Mouse (Mus musculus): ENCODE measurements around the gene 2310061I04Rik.

The 2310061I04Rik gene

GRCm38 (mm10) chr17:35870884-35871696 lies 26.1 kb downstream of the 2310061I04Rik start:
- DNase-seq (ENCODE audit: low spot score in 2 of 2) = peak; percentile 38 to 74

GRCm38 (mm10) chr17:35870151-35870883 lies 26.9 kb downstream of the 2310061I04Rik start:
- DNase-seq (ENCODE audit: low spot score in 2 of 2) = peak; percentile 51 to 72

GRCm38 (mm10) chr17:35869346-35870067 lies 27.7 kb downstream of the 2310061I04Rik start:
- no peak for DNase-seq (ENCODE audit: low spot score in 2 of 2)

DNA sequence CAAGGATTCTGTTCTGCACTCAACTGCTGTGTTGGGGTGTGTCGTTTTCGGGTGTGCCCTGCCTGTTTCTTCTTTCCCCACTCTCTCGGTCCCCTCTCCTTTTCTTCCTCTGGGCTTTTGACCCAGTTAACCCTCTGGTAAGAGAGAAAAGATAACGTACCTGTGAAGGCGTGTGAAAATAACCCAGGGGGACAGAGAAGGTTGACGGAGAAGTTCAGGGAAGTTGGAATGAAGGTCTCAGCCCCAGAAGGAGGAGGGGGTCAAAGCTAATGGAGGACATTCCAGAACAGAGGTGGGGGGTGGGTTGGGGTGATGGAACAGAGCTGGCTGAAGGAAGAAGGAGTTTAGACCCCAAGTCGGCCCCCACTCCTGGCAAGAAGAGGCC lies 28.3 kb downstream of the 2310061I04Rik start:
- DNase-seq (ENCODE audit: low spot score in 2 of 2) = no peak

GRCm38 (mm10) chr17:35868165-35868820 lies 28.9 kb downstream of the 2310061I04Rik start:
- peak; percentile 39 to 58 for DNase-seq (ENCODE audit: low spot score in 2 of 2)

GRCm38 (mm10) chr17:35866911-35867890 lies 30.0 kb downstream of the 2310061I04Rik start:
- DNase-seq (ENCODE audit: low spot score in 2 of 2) = peak; percentile 59 to 76

GRCm38 (mm10) chr17:35866281-35866831 lies 30.9 kb downstream of the 2310061I04Rik start:
- peak in 1 of 2 experiments; percentile 58 for DNase-seq (ENCODE audit: low spot score in 2 of 2)

- DNase-seq (ENCODE audit: low spot score in 2 of 2) = peak; percentile 60 to 74
These were observed 31.6 kb downstream of the 2310061I04Rik start, which contains the start of gene Ppp1r18 for GRCm38 (mm10) chr17:35865481-35866280. Ppp1r18 (plus strand) TSS chr17:35865593.

DNA sequence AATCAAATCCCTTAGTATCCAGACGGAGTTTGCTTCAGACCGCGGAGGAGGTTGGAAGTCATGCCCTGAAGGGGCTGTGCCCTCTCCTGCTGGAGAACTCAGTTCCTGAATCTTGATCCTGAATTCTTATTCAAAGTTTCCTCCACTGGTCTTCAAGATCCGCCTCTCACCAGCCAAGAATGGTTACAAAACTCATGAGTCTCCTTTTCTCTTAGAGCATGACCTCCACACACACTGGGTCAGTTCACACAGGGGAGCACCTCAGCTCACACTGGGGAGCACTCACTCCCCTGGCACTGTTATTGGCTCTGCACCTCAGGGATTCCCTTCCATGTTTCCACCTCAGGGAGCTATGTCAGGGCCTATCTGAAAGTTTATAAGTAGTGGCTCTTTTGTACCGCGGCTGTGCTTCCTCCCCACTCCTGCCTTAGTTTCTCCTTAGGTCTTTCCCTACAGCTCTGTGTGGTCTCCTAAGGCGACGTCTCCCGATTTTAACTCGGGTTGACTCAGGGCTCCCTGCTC lies 32.3 kb downstream of the 2310061I04Rik start:
- DNase-seq (ENCODE audit: low spot score in 2 of 2) = no peak

- peak; percentile 89 to 94 for DNase-seq (ENCODE audit: low spot score in 2 of 2)
These were observed 35.9 kb downstream of the 2310061I04Rik start, which contains the start of gene Nrm for GRCm38 (mm10) chr17:35861198-35861857. Nrm (plus strand) TSS chr17:35861318.

DNA sequence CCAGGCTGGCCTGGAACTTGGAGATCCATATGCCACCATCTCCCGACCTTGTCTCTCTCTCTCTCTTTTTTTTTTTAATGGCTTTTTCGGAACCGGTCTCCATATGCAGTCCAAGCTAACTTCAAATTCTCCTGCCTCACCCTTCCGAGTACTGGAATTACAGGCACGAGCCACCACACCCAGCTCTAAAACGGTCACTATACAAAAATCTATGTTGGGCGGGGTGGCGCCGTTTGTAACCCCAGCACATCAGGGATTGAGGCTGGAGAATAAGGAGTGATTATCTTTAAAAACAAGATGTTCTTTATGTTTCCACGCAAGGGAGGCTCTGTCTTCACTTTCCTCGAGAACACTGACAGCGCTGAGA lies 36.4 kb downstream of the 2310061I04Rik start:
- no peak for DNase-seq (ENCODE audit: low spot score in 2 of 2)

GRCm38 (mm10) chr17:35859835-35860234 lies 37.4 kb downstream of the 2310061I04Rik start:
- no peak for DNase-seq (ENCODE audit: low spot score in 2 of 2)

DNA sequence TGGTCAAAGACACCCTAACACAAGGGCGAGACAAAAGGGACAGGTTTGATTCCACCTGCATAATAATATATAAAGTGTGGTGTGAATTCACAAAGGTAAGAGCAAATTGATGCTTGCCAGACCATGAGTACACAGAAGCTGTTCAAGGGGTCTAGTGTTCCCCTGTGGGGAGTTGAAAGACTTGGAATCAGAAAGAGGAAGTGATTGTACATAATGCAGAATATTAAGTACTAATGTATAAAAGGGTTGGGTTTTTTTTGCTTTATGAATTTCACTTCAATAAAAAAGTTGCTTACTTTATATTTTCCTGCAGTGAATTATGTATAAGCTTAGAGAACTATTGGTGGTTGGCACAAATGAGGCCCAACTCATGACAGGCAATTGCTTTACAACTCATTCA lies 37.9 kb downstream of the 2310061I04Rik start:
- DNase-seq (ENCODE audit: low spot score in 2 of 2) = no peak

DNA sequence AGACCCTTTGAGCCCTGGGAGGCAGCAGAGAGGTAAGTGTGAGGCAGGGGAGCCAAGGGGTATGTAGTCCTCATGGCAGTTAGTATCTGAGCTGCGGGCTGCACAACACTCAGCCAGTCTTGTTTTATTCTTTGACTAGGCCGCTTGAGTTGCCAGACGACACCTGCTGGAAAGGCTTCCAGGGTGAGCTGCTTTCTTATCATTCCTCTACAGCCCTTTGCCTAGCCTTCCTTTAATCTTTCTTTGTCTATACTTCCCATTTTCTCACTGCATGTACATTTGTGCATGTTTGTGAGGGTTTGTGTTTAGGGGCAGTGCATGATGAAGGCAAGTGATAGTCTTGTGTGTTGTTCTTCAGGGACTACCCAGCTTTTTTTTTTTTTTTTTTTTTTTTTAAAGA lies 46.3 kb downstream of the 2310061I04Rik start:
- DNase-seq (ENCODE audit: low spot score in 2 of 2) = no peak

DNA sequence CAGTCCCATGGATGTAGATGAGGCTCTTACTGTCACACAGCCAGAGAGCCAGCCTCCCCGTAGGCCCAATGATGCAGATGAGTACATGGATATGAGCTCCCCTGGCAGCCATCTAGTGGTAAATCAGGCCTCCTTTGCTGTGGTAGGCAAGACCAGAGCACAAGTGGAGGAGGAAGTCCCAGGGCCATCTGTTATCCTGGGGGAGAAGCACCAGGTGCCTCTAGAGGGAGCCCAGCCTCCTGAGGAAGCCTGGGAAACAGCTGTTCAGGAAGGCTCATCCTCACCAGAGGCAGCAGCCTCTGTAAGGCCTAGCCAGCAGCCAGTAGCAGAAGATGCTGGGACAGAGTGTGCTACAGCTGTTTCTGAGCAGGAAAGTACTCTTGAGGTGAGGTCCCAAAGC lies 49.1 kb downstream of the 2310061I04Rik start:
- DNase-seq (ENCODE audit: low spot score in 2 of 2) = no peak

DNA sequence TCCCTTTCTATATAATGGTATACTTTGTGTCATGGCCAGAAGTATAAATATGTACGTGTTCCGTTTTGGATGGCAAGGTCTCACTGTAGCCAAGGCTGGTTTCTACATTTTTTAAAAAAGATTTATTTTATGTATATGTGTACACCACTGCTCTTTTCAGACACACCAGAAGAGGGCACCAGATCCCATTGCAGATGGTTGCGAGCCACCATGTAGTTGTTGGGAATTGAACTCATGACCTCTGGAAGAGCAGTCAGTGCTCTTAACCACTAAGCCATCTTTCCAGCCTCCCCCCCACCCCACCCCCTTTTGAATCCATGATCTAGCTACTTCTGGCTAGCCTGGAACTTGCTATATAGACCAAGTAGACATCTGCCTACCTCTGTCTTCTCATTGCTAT lies 53.7 kb downstream of the 2310061I04Rik start:
- no peak for DNase-seq (ENCODE audit: low spot score in 2 of 2)
